Mouse (Mus musculus) kidney, adult 2 months (tissue): Measurements from ENCODE around the gene Hipk2.

ENCODE experiments used
- CTCF ChIP-seq: fragments of 200-500 bp; conservative IDR thresholded peaks from 2 replicates; pipeline ENCODE4 v1.5.1; 2011; ENCODE audit warnings: low read depth, mild to moderate bottlenecking, control low read depth, low read length, moderate library complexity, mixed read lengths; ENCODE audit not compliant: insufficient read depth, insufficient read length
- POLR2A ChIP-seq: fragments of 200-500 bp; IDR thresholded peaks from one replicate; pipeline ENCODE4 v1.6.1; 2011; ENCODE audit warnings: low read depth, low read length, control low read depth

DNA sequence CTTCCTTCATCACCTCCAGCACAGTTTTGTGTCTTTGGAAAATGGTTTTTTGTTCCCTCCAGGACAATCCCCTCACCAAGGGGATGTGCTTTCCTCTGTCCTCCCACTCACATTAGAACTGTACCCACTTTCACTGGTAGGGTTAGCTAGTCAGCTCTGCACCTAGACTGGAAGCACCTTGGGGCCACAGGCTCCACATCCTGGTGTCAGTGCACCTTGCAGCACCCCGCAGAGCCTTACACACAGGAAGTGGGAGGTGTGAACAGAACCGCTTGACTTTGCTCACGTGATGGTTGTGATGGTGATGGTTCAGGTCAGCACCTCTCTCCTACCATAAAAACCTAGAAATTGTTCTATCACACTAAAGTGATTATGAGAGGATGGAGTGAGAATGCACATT is 116.8 kb downstream of the Hipk2 start:
- TF ChIP-seq CTCF (no peak), POLR2A (no peak)
